ENCODE assay signal across 10 mouse cellular contexts in genomic region chr9:44505824-44506467, GRCm38 (mm10). TPM values are rescaled to one million over a fixed set of nuclear protein-coding genes. Genes with fewer than 3 reads are reported as not detected.
DNase-seq lines count a peak whose midpoint lies in the region; ATAC-seq and TF ChIP-seq lines count a peak whose summit lies in the region.
"Had no signal": no experiment of that assay in that cellular context is flagged by ENCODE, and none has a peak within 500 bp of the region (broad histone marks: within the 10 kb centered on the region; RNA-seq: fewer than 3 reads in every experiment).

No protein-coding gene starts in this region.

- H3K4me2 ChIP-seq in forebrain, embryonic 13.5 days, result no peak overlapping the region
- H3K4me2 ChIP-seq in forebrain, embryonic 12.5 days, result no peak overlapping the region
- H3K4me2 ChIP-seq in embryonic facial prominence, embryonic 13.5 days, result no peak overlapping the region

- no peak overlapping the region for H3K9ac ChIP-seq in forebrain, embryonic 13.5 days
- no peak overlapping the region for H3K9ac ChIP-seq in forebrain, embryonic 12.5 days
- peak overlapping the region; percentile 20; the same call in 1 of the 2 replicates for H3K9ac ChIP-seq in ES-Bruce4 (ENCODE audit: low read depth, poor library complexity, severe bottlenecking)
- peak overlapping the region; percentile 6; the same call in 1 of the 2 replicates for H3K9ac ChIP-seq in embryonic facial prominence, embryonic 13.5 days
- H3K9ac ChIP-seq: liver, embryonic 14.5 days had no signal

- peak; percentile 9 for TF ChIP-seq CTCF in ES-Bruce4 (IDR thresholded peaks at IDR 0.05; ENCODE audit: low read depth, low read length)

- peaks cover 68% of the 10 kb centered on the region for H3K36me3 ChIP-seq in forebrain, embryonic 13.5 days (ENCODE audit: poor library complexity, severe bottlenecking)
- peaks cover 70% of the 10 kb centered on the region for H3K36me3 ChIP-seq in forebrain, embryonic 12.5 days (replicated peaks)
- H3K36me3 ChIP-seq in ES-Bruce4 (ENCODE audit: control insufficient read depth, insufficient read depth, low read length, poor library complexity, severe bottlenecking), result no peaks in the 10 kb centered on the region
- peaks cover 77% of the 10 kb centered on the region for H3K36me3 ChIP-seq in embryonic facial prominence, embryonic 13.5 days

- 0 out of 2 replicates have a peak, but pooled peaks cover 4% of the 10 kb centered on the region for H3K27me3 ChIP-seq in forebrain, embryonic 13.5 days
- peaks cover 22% of the 10 kb centered on the region for H3K27me3 ChIP-seq in forebrain, embryonic 12.5 days
- H3K27me3 ChIP-seq in ES-Bruce4 (ENCODE audit: control insufficient read depth, insufficient read depth, low read length, poor library complexity, severe bottlenecking), result no peaks in the 10 kb centered on the region
- no peaks in the 10 kb centered on the region for H3K27me3 ChIP-seq in embryonic facial prominence, embryonic 13.5 days

- DNase-seq in layer of hippocampus, adult 11-12 months (ENCODE audit: low spot score), result peak; percentile 7
- no peak for DNase-seq in layer of hippocampus, adult 18-20 months (ENCODE audit: low spot score in 2 of 2)
- no peak for DNase-seq in spleen, postnatal 10 days (ENCODE audit: low spot score in 2 of 2)
- no peak for DNase-seq in neural tube, embryonic 10.5 days (ENCODE audit: extremely low spot score, low spot score)
- DNase-seq: adrenal gland, postnatal 25 days had no signal

- H3K9me3 ChIP-seq in forebrain, embryonic 13.5 days (replicated peaks), result no peaks in the 10 kb centered on the region
- H3K9me3 ChIP-seq in forebrain, embryonic 12.5 days, result no peaks in the 10 kb centered on the region
- no peaks in the 10 kb centered on the region for H3K9me3 ChIP-seq in ES-Bruce4 (replicated peaks; ENCODE audit: control insufficient read depth, insufficient read depth, low read length, poor library complexity, severe bottlenecking)
- H3K9me3 ChIP-seq in embryonic facial prominence, embryonic 13.5 days, result no peaks in the 10 kb centered on the region

- no peak for TF ChIP-seq EP300 in ES-Bruce4 (IDR thresholded peaks at IDR 0.05; ENCODE audit: insufficient read depth, low read depth, low read length)

- TF ChIP-seq POLR2A in ES-Bruce4 (IDR thresholded peaks at IDR 0.05; ENCODE audit: insufficient read depth, low read length), result no peak

- WGBS in forebrain, embryonic 13.5 days, result 61% methylated on average over 23 of the region's 23 CpGs
- WGBS in forebrain, embryonic 12.5 days, result 65% methylated on average over 23 of the region's 23 CpGs
- 61% methylated on average over 23 of the region's 23 CpGs for WGBS in embryonic facial prominence, embryonic 13.5 days

- ATAC-seq in forebrain, embryonic 13.5 days, result no peak
- no peak for ATAC-seq in forebrain, embryonic 12.5 days (ENCODE audit: low FRiP score)
- no peak for ATAC-seq in embryonic facial prominence, embryonic 13.5 days (ENCODE audit: insufficient number of reproducible peaks, insufficient read depth, low FRiP score, low TSS enrichment, low read depth)

- H3K4me1 ChIP-seq in forebrain, embryonic 13.5 days, result peaks cover 51% of the 10 kb centered on the region
- H3K4me1 ChIP-seq in forebrain, embryonic 12.5 days, result peaks cover 38% of the 10 kb centered on the region
- peaks cover 5% of the 10 kb centered on the region for H3K4me1 ChIP-seq in ES-Bruce4 (ENCODE audit: control insufficient read depth, insufficient read depth, low read length)
- peaks cover 66% of the 10 kb centered on the region for H3K4me1 ChIP-seq in embryonic facial prominence, embryonic 13.5 days

- no peak overlapping the region for H3K4me3 ChIP-seq in forebrain, embryonic 13.5 days
- H3K4me3 ChIP-seq in forebrain, embryonic 12.5 days (replicated peaks), result no peak overlapping the region
- peak overlapping the region; percentile 31; the same call in 1 of the 2 replicates for H3K4me3 ChIP-seq in ES-Bruce4 (ENCODE audit: low read depth, low read length)
- no peak overlapping the region for H3K4me3 ChIP-seq in embryonic facial prominence, embryonic 13.5 days

- H3K27ac ChIP-seq in forebrain, embryonic 13.5 days, result peak overlapping the region; percentile 25; the same call in 1 of the 2 replicates
- H3K27ac ChIP-seq in forebrain, embryonic 12.5 days, result no peak overlapping the region
- H3K27ac ChIP-seq in ES-Bruce4 (ENCODE audit: insufficient read depth, low read length), result no peak overlapping the region
- no peak overlapping the region for H3K27ac ChIP-seq in embryonic facial prominence, embryonic 13.5 days
- H3K27ac ChIP-seq: liver, embryonic 14.5 days had no signal

RNA-seq across cellular contexts. Expression of gene Bcl9l, which starts 23.3 kb away (rescaled TPM):
- 8.6 and 9.1 TPM in 2 replicates for polyA plus RNA-seq in forebrain, embryonic 13.5 days (2015; fragmentation: Nextera tagmentation; extraction: Ambion mirVana)
- 10.6 and 10.7 TPM in 2 replicates for polyA plus RNA-seq in forebrain, embryonic 12.5 days (2016; fragmentation: Nextera tagmentation; extraction: Ambion mirVana)
- 10 to 100 TPM; 64.0 to 72.3 TPM for total RNA-seq in layer of hippocampus, adult 18-20 months (2021)
- 22.6 and 25.6 TPM in 2 replicates for polyA plus RNA-seq in ES-Bruce4 (2011; ENCODE audit: insufficient read depth, insufficient read length, low read depth, missing spikeins)
- 18.2 and 19.3 TPM in 2 replicates for polyA plus RNA-seq in embryonic facial prominence, embryonic 13.5 days (2015; fragmentation: Nextera tagmentation; extraction: Ambion mirVana)

RNA-seq across cellular contexts. Expression of gene Upk2, which starts 51.2 kb away (rescaled TPM):
- polyA plus RNA-seq in forebrain, embryonic 13.5 days (2015; fragmentation: Nextera tagmentation; extraction: Ambion mirVana), result not detected in 2 replicates
- polyA plus RNA-seq in forebrain, embryonic 12.5 days (2016; fragmentation: Nextera tagmentation; extraction: Ambion mirVana), result 0.29 TPM in 1 of 2 replicates, not detected in the other
- not detected for total RNA-seq in layer of hippocampus, adult 18-20 months (2021)
- polyA plus RNA-seq in ES-Bruce4 (2011; ENCODE audit: insufficient read depth, insufficient read length, low read depth, missing spikeins), result 1.7 and 2.5 TPM in 2 replicates
- 2.8 and 2.9 TPM in 2 replicates for polyA plus RNA-seq in embryonic facial prominence, embryonic 13.5 days (2015; fragmentation: Nextera tagmentation; extraction: Ambion mirVana)
- total RNA-seq: adrenal gland, postnatal 25 days had no signal
- polyA plus RNA-seq: liver, embryonic 14.5 days had no signal

RNA-seq across cellular contexts. Expression of gene Cxcr5, which starts 55.7 kb away (rescaled TPM):
- not detected in 2 replicates for polyA plus RNA-seq in forebrain, embryonic 13.5 days (2015; fragmentation: Nextera tagmentation; extraction: Ambion mirVana)
- polyA plus RNA-seq in forebrain, embryonic 12.5 days (2016; fragmentation: Nextera tagmentation; extraction: Ambion mirVana), result 0.27 TPM in 1 of 2 replicates, not detected in the other
- not detected for total RNA-seq in layer of hippocampus, adult 18-20 months (2021)
- not detected in 2 replicates for polyA plus RNA-seq in ES-Bruce4 (2011; ENCODE audit: insufficient read depth, insufficient read length, low read depth, missing spikeins)
- polyA plus RNA-seq in embryonic facial prominence, embryonic 13.5 days (2015; fragmentation: Nextera tagmentation; extraction: Ambion mirVana), result 0.10 TPM in 1 of 2 replicates, not detected in the other

Comparison
In these comparisons a context has a peak if more than half of its experiments do, and no peak if none do; other contexts are left out.
1. H3K9ac ChIP-seq: peak in ES-Bruce4 (single experiment) and embryonic facial prominence, embryonic 13.5 days (single experiment); none in forebrain, embryonic 13.5 days (single experiment) and forebrain, embryonic 12.5 days (single experiment).